Mouse (Mus musculus): ENCODE data around the gene Cd300ld3.
"Not testable (repeated sequence)": the region's sequence is repeated elsewhere in the genome, so short reads cannot be mapped to it uniquely, and the experiment has no call there.

DNA sequence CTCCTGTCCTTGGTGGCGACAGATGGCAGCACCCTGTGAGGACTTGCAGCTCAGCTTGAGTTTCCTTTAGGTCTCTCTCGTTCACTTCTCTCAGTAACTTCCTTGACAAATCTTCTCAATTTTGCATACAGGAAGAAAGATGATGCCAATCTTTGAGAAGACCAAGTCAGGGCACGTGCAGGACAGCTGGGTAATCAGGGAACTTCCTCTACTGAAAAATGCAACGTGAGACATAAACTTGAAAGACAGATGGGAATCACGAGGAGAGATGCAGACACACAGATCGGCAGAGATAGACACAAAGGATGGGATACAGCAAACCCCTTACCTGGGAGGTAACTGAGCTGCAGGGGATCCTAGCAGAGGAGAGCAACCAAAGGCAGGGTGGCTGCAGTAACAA is 21.3 kb downstream of the Cd300ld3 start, which contains the start of gene Cd300ld4:
- not testable (repeated sequence) for TF ChIP-seq CTCF, EP300 (IDR thresholded peaks at IDR 0.05)

Measured in lung, postnatal 0 days (tissue).